Mouse (Mus musculus): ENCODE measurements around the gene Myo15b. TPM values are rescaled to one million over a fixed set of nuclear protein-coding genes. Genes with fewer than 3 reads are reported as not detected.

Gene Myo15b
- polyA plus RNA-seq, 1 experiment = 1,655 TPM

- Histone ChIP-seq H3K4me1 (ENCODE audit: control insufficient read depth, insufficient read depth, insufficient read length, low read length) (peaks cover 34% of the 10 kb centered on the region), H3K27ac (ENCODE audit: insufficient read depth, low read depth, low read length) (no peak overlapping the region), H3K36me3 (ENCODE audit: control insufficient read depth, insufficient read depth, low read length) (no peaks in the 10 kb centered on the region), H3K27me3 (ENCODE audit: control insufficient read depth, insufficient read depth, low read length) (no peaks in the 10 kb centered on the region), H3K4me3 (ENCODE audit: low read depth, low read length) (no peak overlapping the region)
- WGBS = 75% methylated on average over 5 of the region's 5 CpGs
- TF ChIP-seq CTCF (IDR thresholded peaks at IDR 0.05; ENCODE audit: extremely low read depth, insufficient read length, insufficient replicate concordance, low read depth, low read length) (no peak), POLR2A (IDR thresholded peaks at IDR 0.05; ENCODE audit: low read depth, low read length) (no peak)
Measured at GRCm38 (mm10) chr11:115902177-115902576, 44.0 kb downstream of the Myo15b start.

DNA sequence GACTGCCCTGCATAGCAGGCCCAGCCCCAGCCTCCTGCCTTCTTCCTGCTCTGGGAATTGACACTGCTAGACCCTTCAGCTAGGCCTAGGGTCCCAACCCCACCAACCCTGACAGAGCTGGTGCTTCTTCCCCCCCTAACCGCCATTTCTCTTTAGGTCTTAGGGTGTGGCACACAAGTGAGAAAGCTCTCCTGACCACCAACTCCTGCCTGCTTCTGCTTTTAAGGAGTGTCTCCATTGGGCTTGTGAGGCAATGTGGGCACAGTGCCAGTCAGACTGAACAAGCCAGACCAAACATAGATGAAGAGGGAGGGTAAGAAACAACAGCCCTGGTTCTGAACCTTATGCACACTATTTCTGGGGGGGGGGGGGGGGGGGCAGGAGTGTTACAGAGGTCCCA is 44.6 kb downstream of the Myo15b start:
- H3K27ac ChIP-seq (ENCODE audit: insufficient read depth, low read depth, low read length) = 0 out of 2 replicates have a peak overlapping the region, but pooled peaks have one; percentile 36
- no peaks in the 10 kb centered on the region for H3K27me3 ChIP-seq (ENCODE audit: control insufficient read depth, insufficient read depth, low read length)
- H3K36me3 ChIP-seq (ENCODE audit: control insufficient read depth, insufficient read depth, low read length) = no peaks in the 10 kb centered on the region
- H3K4me1 ChIP-seq (ENCODE audit: control insufficient read depth, insufficient read depth, insufficient read length, low read length) = peaks cover 34% of the 10 kb centered on the region
- H3K4me3 ChIP-seq (ENCODE audit: low read depth, low read length) = no peak overlapping the region
- no peak for TF ChIP-seq CTCF (IDR thresholded peaks at IDR 0.05; ENCODE audit: extremely low read depth, insufficient read length, insufficient replicate concordance, low read depth, low read length)
- no peak for TF ChIP-seq POLR2A (IDR thresholded peaks at IDR 0.05; ENCODE audit: low read depth, low read length)
- 13% methylated on average over 1 of the region's 1 CpGs for WGBS

- H3K27ac ChIP-seq (ENCODE audit: insufficient read depth, low read depth, low read length) = peak overlapping the region; percentile 64
- WGBS = 35% methylated on average over 11 of the region's 11 CpGs
- peaks cover 34% of the 10 kb centered on the region for H3K4me1 ChIP-seq (ENCODE audit: control insufficient read depth, insufficient read depth, insufficient read length, low read length)
- no peaks in the 10 kb centered on the region for H3K27me3 ChIP-seq (ENCODE audit: control insufficient read depth, insufficient read depth, low read length)
- TF ChIP-seq CTCF (IDR thresholded peaks at IDR 0.05; ENCODE audit: extremely low read depth, insufficient read length, insufficient replicate concordance, low read depth, low read length) = no peak
- TF ChIP-seq POLR2A (IDR thresholded peaks at IDR 0.05; ENCODE audit: low read depth, low read length) = no peak
- no peak overlapping the region for H3K4me3 ChIP-seq (ENCODE audit: low read depth, low read length)
- peaks cover 2% of the 10 kb centered on the region; the same call in 1 of the 2 replicates for H3K36me3 ChIP-seq (ENCODE audit: control insufficient read depth, insufficient read depth, low read length)
Measured at GRCm38 (mm10) chr11:115903384-115904230, 45.4 kb downstream of the Myo15b start.

- Histone ChIP-seq H3K27ac (ENCODE audit: insufficient read depth, low read depth, low read length) (peak overlapping the region; percentile 64), H3K4me1 (ENCODE audit: control insufficient read depth, insufficient read depth, insufficient read length, low read length) (peaks cover 34% of the 10 kb centered on the region), H3K27me3 (ENCODE audit: control insufficient read depth, insufficient read depth, low read length) (no peaks in the 10 kb centered on the region), H3K4me3 (ENCODE audit: low read depth, low read length) (no peak overlapping the region), H3K36me3 (ENCODE audit: control insufficient read depth, insufficient read depth, low read length) (peaks cover 2% of the 10 kb centered on the region; the same call in 1 of the 2 replicates)
- 57% methylated on average over 8 of the region's 8 CpGs for WGBS
- no peak for TF ChIP-seq POLR2A (IDR thresholded peaks at IDR 0.05; ENCODE audit: low read depth, low read length)
- no peak for TF ChIP-seq CTCF (IDR thresholded peaks at IDR 0.05; ENCODE audit: extremely low read depth, insufficient read length, insufficient replicate concordance, low read depth, low read length)
Measured at GRCm38 (mm10) chr11:115904231-115904955, 46.2 kb downstream of the Myo15b start.

- Histone ChIP-seq H3K36me3 (ENCODE audit: control insufficient read depth, insufficient read depth, low read length) (peaks cover 2% of the 10 kb centered on the region; the same call in 1 of the 2 replicates), H3K27ac (ENCODE audit: insufficient read depth, low read depth, low read length) (peak overlapping the region; percentile 64; the same call in 1 of the 2 replicates), H3K4me1 (ENCODE audit: control insufficient read depth, insufficient read depth, insufficient read length, low read length) (peaks cover 28% of the 10 kb centered on the region), H3K4me3 (ENCODE audit: low read depth, low read length) (no peak overlapping the region), H3K27me3 (ENCODE audit: control insufficient read depth, insufficient read depth, low read length) (no peaks in the 10 kb centered on the region)
- 64% methylated on average over 16 of the region's 16 CpGs for WGBS
- no peak for TF ChIP-seq POLR2A (IDR thresholded peaks at IDR 0.05; ENCODE audit: low read depth, low read length)
- TF ChIP-seq CTCF (IDR thresholded peaks at IDR 0.05; ENCODE audit: extremely low read depth, insufficient read length, insufficient replicate concordance, low read depth, low read length) = no peak
Measured at GRCm38 (mm10) chr11:115904956-115905790, 47.0 kb downstream of the Myo15b start.

DNA sequence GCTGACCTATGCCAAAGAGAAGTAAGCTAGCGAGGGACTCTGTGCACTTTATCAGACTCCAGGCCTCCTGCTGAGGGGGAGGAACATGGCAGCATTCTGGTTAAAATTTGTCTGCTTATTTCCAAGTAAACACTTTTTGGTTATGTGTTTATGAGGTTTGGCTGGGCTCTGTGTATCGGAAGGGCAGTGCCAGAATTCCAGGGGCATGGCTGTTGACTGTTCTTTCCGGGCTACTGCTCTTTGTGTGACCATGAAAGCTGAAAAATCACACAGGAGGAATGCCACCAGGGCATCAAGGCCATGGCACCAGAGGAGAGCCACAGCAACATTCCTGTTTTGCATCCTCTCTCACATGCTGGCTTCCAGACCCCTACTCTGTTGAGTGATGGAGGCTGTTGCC is 47.9 kb downstream of the Myo15b start:
- WGBS = 80% methylated on average over 3 of the region's 3 CpGs
- H3K4me1 ChIP-seq (ENCODE audit: control insufficient read depth, insufficient read depth, insufficient read length, low read length) = peaks cover 32% of the 10 kb centered on the region

More for the DNA sequence above, 47.9 kb downstream of the Myo15b start:
- TF ChIP-seq CTCF (IDR thresholded peaks at IDR 0.05; ENCODE audit: extremely low read depth, insufficient read length, insufficient replicate concordance, low read depth, low read length) (no peak), POLR2A (IDR thresholded peaks at IDR 0.05; ENCODE audit: low read depth, low read length) (no peak)
- H3K27ac ChIP-seq (ENCODE audit: insufficient read depth, low read depth, low read length) = no peak overlapping the region
- no peak overlapping the region for H3K4me3 ChIP-seq (ENCODE audit: low read depth, low read length)
- H3K36me3 ChIP-seq (ENCODE audit: control insufficient read depth, insufficient read depth, low read length) = peaks cover 2% of the 10 kb centered on the region; the same call in 1 of the 2 replicates
- no peaks in the 10 kb centered on the region for H3K27me3 ChIP-seq (ENCODE audit: control insufficient read depth, insufficient read depth, low read length)
